Mouse (Mus musculus) ZHBTc4 (cell line): ENCODE results near the gene Frmd5.
"Not testable (repeated sequence)": the region's sequence is repeated elsewhere in the genome, so short reads cannot be mapped to it uniquely, and the experiment has no call there.

Experiments used
- DNase-seq: peaks from one replicate; pipeline ENCODE4 v3.0.0-alpha.2; 2011; ENCODE audit warnings: low read depth, low spot score

The Frmd5 gene

GRCm38 (mm10) chr2:121806959-121807653 lies at the start of gene Frmd5:
TSS of gene Frmd5 (minus strand) at chr2:121807087.
- peak; percentile 96 for DNase-seq

GRCm38 (mm10) chr2:121853974-121854373 lies 47.1 kb upstream of the Frmd5 start:
- DNase-seq: no peak

GRCm38 (mm10) chr2:121852045-121852444 lies 45.2 kb upstream of the Frmd5 start:
- DNase-seq: no peak

GRCm38 (mm10) chr2:121846050-121846449 lies 39.2 kb upstream of the Frmd5 start:
- no peak for DNase-seq

- DNase-seq: no peak
Observed at GRCm38 (mm10) chr2:121842249-121842648, 35.4 kb upstream of the Frmd5 start.

GRCm38 (mm10) chr2:121841453-121841852 lies 34.6 kb upstream of the Frmd5 start:
- DNase-seq: no peak

- DNase-seq: peak; percentile 59
Observed at GRCm38 (mm10) chr2:121834926-121835325, 28.0 kb upstream of the Frmd5 start.

- peak; percentile 75 for DNase-seq
Observed at GRCm38 (mm10) chr2:121832484-121832894, 25.6 kb upstream of the Frmd5 start.

- DNase-seq: no peak
Observed at GRCm38 (mm10) chr2:121828411-121828810, 21.5 kb upstream of the Frmd5 start.

- DNase-seq: peak; percentile 23
Observed at GRCm38 (mm10) chr2:121826189-121826588, 19.3 kb upstream of the Frmd5 start.

GRCm38 (mm10) chr2:121824653-121825052 lies 17.8 kb upstream of the Frmd5 start:
- no peak for DNase-seq

GRCm38 (mm10) chr2:121821787-121822186 lies 14.9 kb upstream of the Frmd5 start:
- DNase-seq: peak; percentile 60

- not testable (repeated sequence) for DNase-seq
Observed at GRCm38 (mm10) chr2:121810876-121811275, 4.0 kb upstream of the Frmd5 start.

- no peak for DNase-seq
Observed at GRCm38 (mm10) chr2:121809126-121809525, 2.2 kb upstream of the Frmd5 start.

- peak; percentile 88 for DNase-seq
Observed at GRCm38 (mm10) chr2:121806171-121806943, 530 bp downstream of the Frmd5 start.

GRCm38 (mm10) chr2:121799051-121799450 lies 7.8 kb downstream of the Frmd5 start:
- no peak for DNase-seq

- no peak for DNase-seq
Observed at GRCm38 (mm10) chr2:121795995-121796394, 10.9 kb downstream of the Frmd5 start.

GRCm38 (mm10) chr2:121789777-121790176 lies 17.1 kb downstream of the Frmd5 start:
- DNase-seq: peak; percentile 16

GRCm38 (mm10) chr2:121788415-121788814 lies 18.5 kb downstream of the Frmd5 start:
- DNase-seq: no peak

- peak; percentile 55 for DNase-seq
Observed at GRCm38 (mm10) chr2:121787767-121788166, 19.1 kb downstream of the Frmd5 start.

GRCm38 (mm10) chr2:121787271-121787670 lies 19.6 kb downstream of the Frmd5 start:
- no peak for DNase-seq

- DNase-seq: no peak
Observed at GRCm38 (mm10) chr2:121776219-121776618, 30.7 kb downstream of the Frmd5 start.

GRCm38 (mm10) chr2:121764851-121765250 lies 42.0 kb downstream of the Frmd5 start:
- peak; percentile 15 for DNase-seq
